Comparison of ENCODE assay signal across 8 mouse cellular contexts in genomic region chr16:16212723-16213078, GRCm38 (mm10). TPM values are rescaled to one million over a fixed set of nuclear protein-coding genes. Genes with fewer than 3 reads are reported as not detected.
DNase-seq lines count a peak whose midpoint lies in the region; ATAC-seq and TF ChIP-seq lines count a peak whose summit lies in the region.

No protein-coding gene starts in this region.

- no peaks in the 10 kb centered on the region for H3K9me3 ChIP-seq in heart, embryonic 11.5 days (replicated peaks; ENCODE audit: control insufficient read depth, low read length)
- no peaks in the 10 kb centered on the region for H3K9me3 ChIP-seq in E14TG2a.4 (ENCODE audit: low read length)
- no peaks in the 10 kb centered on the region for H3K9me3 ChIP-seq in forebrain, embryonic 14.5 days (replicated peaks; ENCODE audit: control insufficient read depth, low read length)
- no peaks in the 10 kb centered on the region for H3K9me3 ChIP-seq in liver, embryonic 13.5 days (replicated peaks)

- H3K4me3 ChIP-seq in heart, embryonic 11.5 days (ENCODE audit: low read depth, low read length): peak overlapping the region; percentile 89
- H3K4me3 ChIP-seq in E14TG2a.4 (replicated peaks; ENCODE audit: low read length): peak overlapping the region; percentile 94
- H3K4me3 ChIP-seq in forebrain, embryonic 14.5 days (ENCODE audit: low read depth, low read length): peak overlapping the region; percentile 57
- peak overlapping the region; percentile 69 for H3K4me3 ChIP-seq in liver, embryonic 13.5 days (replicated peaks)

- 18% methylated on average over 7 of the region's 7 CpGs for WGBS in heart, embryonic 11.5 days (ENCODE audit: insufficient replicate concordance)
- WGBS in forebrain, embryonic 14.5 days: 13% methylated on average over 7 of the region's 7 CpGs
- 9% methylated on average over 7 of the region's 7 CpGs for WGBS in liver, embryonic 13.5 days (ENCODE audit: insufficient replicate concordance)

- peaks cover 15% of the 10 kb centered on the region for H3K4me1 ChIP-seq in heart, embryonic 11.5 days (ENCODE audit: control insufficient read depth, insufficient read depth, low read length)
- peaks cover 35% of the 10 kb centered on the region for H3K4me1 ChIP-seq in E14TG2a.4 (replicated peaks; ENCODE audit: low read depth, low read length)
- 0 out of 2 replicates have a peak, but pooled peaks cover 10% of the 10 kb centered on the region for H3K4me1 ChIP-seq in forebrain, embryonic 14.5 days (ENCODE audit: control insufficient read depth, insufficient read depth, low read length)
- peaks cover 18% of the 10 kb centered on the region for H3K4me1 ChIP-seq in liver, embryonic 13.5 days (replicated peaks)

- H3K36me3 ChIP-seq in heart, embryonic 11.5 days (ENCODE audit: control insufficient read depth, insufficient read depth, low read length): no peaks in the 10 kb centered on the region
- peaks cover 3% of the 10 kb centered on the region; the same call in 1 of the 2 replicates for H3K36me3 ChIP-seq in E14TG2a.4 (ENCODE audit: insufficient read depth, low read length)
- no peaks in the 10 kb centered on the region for H3K36me3 ChIP-seq in forebrain, embryonic 14.5 days (ENCODE audit: control insufficient read depth, insufficient read depth, low read length)
- H3K36me3 ChIP-seq in liver, embryonic 13.5 days: no peaks in the 10 kb centered on the region

- H3K9ac ChIP-seq in heart, embryonic 11.5 days (ENCODE audit: low read depth, low read length): 0 out of 2 replicates have a peak overlapping the region, but pooled peaks have one; percentile 28
- peak overlapping the region; percentile 64 for H3K9ac ChIP-seq in forebrain, embryonic 14.5 days (ENCODE audit: low read length)
- H3K9ac ChIP-seq in liver, embryonic 13.5 days: no peak overlapping the region

- no peak for TF ChIP-seq CTCF in E14TG2a.4 (conservative IDR thresholded peaks at IDR 0.05; ENCODE audit: low read length)

- peak overlapping the region; percentile 82 for H3K4me2 ChIP-seq in heart, embryonic 11.5 days
- peak overlapping the region; percentile 100 for H3K4me2 ChIP-seq in forebrain, embryonic 14.5 days (ENCODE audit: low read length)
- peak overlapping the region; percentile 92 for H3K4me2 ChIP-seq in liver, embryonic 13.5 days

- no peak for ATAC-seq in heart, embryonic 11.5 days (replicated peaks; ENCODE audit: insufficient number of reproducible peaks, low FRiP score, low TSS enrichment)
- ATAC-seq in forebrain, embryonic 14.5 days: no peak
- no peak for ATAC-seq in liver, embryonic 13.5 days (ENCODE audit: low read depth)

- peak overlapping the region; percentile 15; the same call in 1 of the 2 replicates for H3K27ac ChIP-seq in heart, embryonic 11.5 days (ENCODE audit: low read depth, low read length)
- no peak overlapping the region for H3K27ac ChIP-seq in forebrain, embryonic 14.5 days (ENCODE audit: low read depth, low read length)
- H3K27ac ChIP-seq in liver, embryonic 13.5 days: no peak overlapping the region

- DNase-seq in heart, adult 8-10 months (ENCODE audit: low spot score): no peak
- DNase-seq in forebrain, embryonic 14.5 days (ENCODE audit: low spot score): no peak
- no peak for DNase-seq in liver, embryonic 13.5 days
- no peak for DNase-seq in thymus, postnatal 14 days
- no peak for DNase-seq in embryo, embryonic 10 days (ENCODE audit: low spot score)
- DNase-seq in gastrocnemius, adult 18-20 months (ENCODE audit: low spot score): no peak

- H3K27me3 ChIP-seq in heart, embryonic 11.5 days (ENCODE audit: control insufficient read depth, insufficient read depth, low read length): no peaks in the 10 kb centered on the region
- peaks cover 14% of the 10 kb centered on the region for H3K27me3 ChIP-seq in E14TG2a.4 (ENCODE audit: insufficient read depth, low read length)
- H3K27me3 ChIP-seq in forebrain, embryonic 14.5 days (replicated peaks; ENCODE audit: control insufficient read depth, insufficient read depth, low read length): peaks cover 26% of the 10 kb centered on the region
- peaks cover 37% of the 10 kb centered on the region for H3K27me3 ChIP-seq in liver, embryonic 13.5 days

RNA-seq across cellular contexts. Expression of gene Pkp2, which starts 0.4 kb away (rescaled TPM):
- 95.7 and 114 TPM in 2 replicates for polyA plus RNA-seq in heart, embryonic 11.5 days (2014; fragmentation: Nextera tagmentation; extraction: Ambion mirVana)
- total RNA-seq in heart, adult 8-10 months (2022): 100 to 1,000 TPM; 140 to 155 (median 148) TPM
- polyA plus RNA-seq in forebrain, embryonic 14.5 days (2014; fragmentation: Nextera tagmentation; extraction: Ambion mirVana): 0.84 and 0.91 TPM in 2 replicates
- 4.9 and 6.3 TPM in 2 replicates for polyA plus RNA-seq in liver, embryonic 13.5 days (2015; fragmentation: Nextera tagmentation; extraction: Ambion mirVana)
- 1 to 10 TPM; 3.6 to 5.7 TPM for total RNA-seq in gastrocnemius, adult 18-20 months (2021)

Comparison
In these comparisons a context has a peak if more than half of its experiments do, and no peak if none do; other contexts are left out.
1. RNA of gene Pkp2, which starts 0.4 kb away (polyA plus RNA-seq): 95.7 to 114 TPM in heart, embryonic 11.5 days; 4.9 to 6.3 TPM in liver, embryonic 13.5 days and 0.84 to 0.91 TPM in forebrain, embryonic 14.5 days; every median in the first group is over 10 times any median in the second.
2. Peak in every context shown above with its lines, with median percentiles within 50 percentile points of each other: H3K4me2 ChIP-seq and H3K4me3 ChIP-seq.